Mouse (Mus musculus) midbrain, embryonic 15.5 days (tissue): Measurements from ENCODE around the gene Ch25h. TPM values are rescaled to one million over a fixed set of nuclear protein-coding genes. Genes with fewer than 3 reads are reported as not detected.

Source experiments
- ATAC-seq: fragments of 200-750 bp; cut with Nextera tagmentation; replicated peaks from 2 replicates; pipeline ENCODE4 v1.8.0; 2017; ENCODE audit warnings: moderate TSS enrichment
- H3K27ac ChIP-seq: fragments of 300-500 bp; sonication (generic); 2 replicates; pipeline ENCODE4 v1.5.1; 2015; ENCODE audit warnings: mild to moderate bottlenecking, inconsistent platforms
- H3K27me3 ChIP-seq: fragments of 300-500 bp; sonication (generic); replicated peaks from 2 replicates; pipeline ENCODE4 v1.6.1; 2015; ENCODE audit warnings: inconsistent platforms
- H3K36me3 ChIP-seq: fragments of 300-500 bp; sonication (generic); replicated peaks from 2 replicates; pipeline ENCODE4 v1.6.1; 2015; ENCODE audit warnings: inconsistent platforms
- H3K4me1 ChIP-seq: fragments of 300-500 bp; sonication (generic); 2 replicates; pipeline ENCODE4 v1.6.1; 2015; ENCODE audit warnings: inconsistent platforms
- H3K4me2 ChIP-seq: fragments of 300-500 bp; sonication (generic); 2 replicates; pipeline ENCODE4 v1.6.1; 2015; ENCODE audit warnings: inconsistent platforms, mild to moderate bottlenecking, moderate library complexity
- H3K4me3 ChIP-seq: fragments of 300-500 bp; sonication (generic); 2 replicates; pipeline ENCODE4 v1.5.1; 2015; ENCODE audit warnings: mild to moderate bottlenecking, inconsistent platforms
- H3K9ac ChIP-seq: fragments of 300-500 bp; sonication (generic); 2 replicates; pipeline ENCODE4 v1.6.1; 2015; ENCODE audit warnings: mild to moderate bottlenecking, inconsistent platforms
- H3K9me3 ChIP-seq: fragments of 300-500 bp; sonication (generic); 2 replicates; pipeline ENCODE4 v1.6.1; 2016; ENCODE audit warnings: inconsistent platforms
- WGBS: fragments of 180-500 bp; shearing (Covaris S2); methylation state at CpG from one replicate; pipeline ENCODE4 v1.1.7; 2015; ENCODE audit warnings: mixed read lengths; 5-methylcytosine and 5-hydroxymethylcytosine counted together
- polyA plus RNA-seq: library from polyadenylated mRNA; unstranded; fragments of >200 nt; fragmentation: Nextera tagmentation; extraction: Ambion mirVana; gene quantifications from 2 replicates; pipeline ENCODE4 v1.2.1, GENCODE M21; 2015

The Ch25h gene
- polyA plus RNA-seq, 1 experiment from 2014 or later = 0.75 TPM

DNA sequence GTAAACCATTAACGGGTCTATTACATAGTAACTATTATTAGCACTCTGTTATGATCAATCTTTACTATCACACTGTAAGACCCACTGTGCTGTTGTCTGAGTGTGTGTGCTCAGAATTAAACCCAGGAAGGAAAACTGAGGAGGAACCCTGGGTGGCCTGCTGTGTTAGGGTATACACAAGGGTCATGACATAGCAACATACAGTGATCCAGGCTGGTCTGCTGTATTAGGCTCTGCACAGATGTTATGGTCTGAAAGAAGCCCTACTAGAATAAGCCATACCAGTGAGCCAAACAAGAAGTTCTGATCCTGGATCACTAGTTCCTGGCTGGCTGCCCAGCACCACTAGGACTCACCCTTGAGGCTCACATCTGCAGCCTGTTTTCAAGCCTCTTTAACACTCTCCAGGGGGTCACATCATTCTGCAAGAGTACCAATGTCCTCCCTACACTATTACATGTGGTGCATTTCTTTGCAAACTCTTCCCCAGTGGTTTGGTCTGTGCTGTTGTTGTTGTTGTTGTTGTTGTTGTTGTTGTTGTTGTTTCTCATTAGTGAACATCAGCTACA lies 13.4 kb downstream of the Ch25h start:
- no peaks in the 10 kb centered on the region for H3K27me3 ChIP-seq
- no peak overlapping the region for H3K27ac ChIP-seq
- H3K4me3 ChIP-seq = no peak overlapping the region
- ATAC-seq = no peak
- no peak overlapping the region for H3K4me2 ChIP-seq
- 85% methylated on average over 1 of the region's 1 CpGs for WGBS
- H3K36me3 ChIP-seq = no peaks in the 10 kb centered on the region
- no peak overlapping the region for H3K9ac ChIP-seq
- H3K4me1 ChIP-seq = no peaks in the 10 kb centered on the region
- H3K9me3 ChIP-seq = no peaks in the 10 kb centered on the region

DNA sequence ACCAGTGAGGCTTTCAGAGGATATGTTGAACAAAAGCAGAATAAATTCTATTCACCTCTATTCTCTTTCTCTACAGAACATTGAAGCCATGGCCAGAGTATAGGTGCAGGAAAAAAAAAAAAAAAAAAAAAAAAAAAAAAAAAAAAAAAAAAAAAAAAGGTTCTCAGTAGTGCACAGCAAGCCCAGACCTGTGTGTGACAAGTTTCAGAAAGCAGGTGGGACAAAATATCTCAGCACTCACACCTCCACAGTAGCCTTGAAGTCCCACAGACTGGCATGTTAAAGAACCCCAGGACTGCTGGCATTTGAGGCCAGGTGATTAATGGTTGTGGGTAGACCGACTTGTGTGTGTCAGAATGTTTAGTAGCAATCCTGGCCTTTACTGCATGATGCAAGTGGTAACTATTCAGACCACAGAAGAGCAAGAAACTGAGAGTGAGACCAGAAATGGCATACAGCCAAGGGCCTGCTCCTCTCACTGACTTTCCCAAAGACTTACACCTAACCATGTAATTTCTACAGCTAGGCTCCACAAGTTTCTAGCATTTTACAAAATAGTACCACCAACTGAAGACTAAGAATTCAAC lies 24.1 kb downstream of the Ch25h start:
- Histone ChIP-seq H3K9me3 (no peaks in the 10 kb centered on the region), H3K27ac (no peak overlapping the region), H3K36me3 (no peaks in the 10 kb centered on the region), H3K4me1 (no peaks in the 10 kb centered on the region), H3K4me2 (no peak overlapping the region), H3K4me3 (no peak overlapping the region), H3K27me3 (no peaks in the 10 kb centered on the region), H3K9ac (no peak overlapping the region)
- ATAC-seq = no peak
- WGBS = 88% methylated on average over 1 of the region's 1 CpGs

DNA sequence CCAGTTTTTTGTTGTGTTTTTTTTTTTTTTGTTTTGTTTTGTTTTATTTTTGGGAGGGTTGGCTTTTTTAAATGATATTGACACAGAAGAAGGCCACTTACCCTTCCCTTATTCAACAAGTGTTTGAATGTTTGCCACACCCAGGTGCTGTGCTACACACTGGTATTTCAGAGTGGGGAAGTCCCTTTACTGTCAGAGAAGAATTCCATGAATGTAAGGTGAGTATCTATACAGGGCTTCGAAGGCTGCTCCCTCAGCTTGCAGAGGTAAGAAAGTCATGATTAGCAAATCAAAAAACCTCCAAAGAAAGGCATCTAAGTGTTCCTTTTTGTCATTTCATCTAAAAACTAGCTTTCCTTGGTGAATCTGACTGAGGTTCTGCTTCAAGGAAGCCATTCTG lies 26.1 kb downstream of the Ch25h start:
- H3K9ac ChIP-seq = no peak overlapping the region
- H3K9me3 ChIP-seq = no peaks in the 10 kb centered on the region
- no peak overlapping the region for H3K4me2 ChIP-seq
- H3K36me3 ChIP-seq = no peaks in the 10 kb centered on the region
- no peaks in the 10 kb centered on the region for H3K4me1 ChIP-seq
- H3K27ac ChIP-seq = no peak overlapping the region
- no peak overlapping the region for H3K4me3 ChIP-seq
- H3K27me3 ChIP-seq = no peaks in the 10 kb centered on the region
- ATAC-seq = no peak
- WGBS = 89% methylated on average over 1 of the region's 1 CpGs

DNA sequence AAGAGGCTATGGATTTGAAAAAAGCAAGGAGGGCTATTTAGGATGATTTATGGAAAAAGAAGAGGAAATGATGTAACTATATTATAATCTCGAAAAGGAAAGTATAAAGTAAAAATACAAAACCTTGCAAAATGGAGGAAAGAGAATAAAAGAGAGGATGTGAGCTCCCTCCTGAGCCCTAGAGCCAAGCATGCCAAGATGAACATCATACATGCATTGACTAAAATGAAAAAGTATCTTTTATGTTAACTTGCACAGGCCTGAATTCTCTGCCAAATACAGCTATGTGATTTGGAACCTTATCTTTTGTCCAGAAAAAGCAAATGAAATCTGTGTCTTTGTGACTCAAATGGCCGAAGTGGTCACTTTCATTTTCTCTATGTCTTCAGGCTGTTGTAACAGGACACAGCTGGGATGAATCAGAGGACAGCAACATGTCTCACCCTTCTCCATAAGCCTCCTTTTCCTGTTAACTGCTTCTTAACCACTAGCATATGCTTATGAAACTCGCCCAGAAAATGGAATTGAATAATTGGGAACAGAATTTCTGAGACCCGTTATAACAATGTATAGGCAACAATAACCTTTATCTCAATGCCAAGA lies 29.5 kb downstream of the Ch25h start:
- 76% methylated on average over 4 of the region's 4 CpGs for whole genome bisulfite sequencing
- Histone ChIP-seq H3K27me3 (no peaks in the 10 kb centered on the region), H3K4me2 (no peak overlapping the region), H3K9ac (no peak overlapping the region), H3K4me1 (no peaks in the 10 kb centered on the region), H3K27ac (no peak overlapping the region), H3K36me3 (no peaks in the 10 kb centered on the region), H3K9me3 (no peaks in the 10 kb centered on the region), H3K4me3 (no peak overlapping the region)
- no peak for ATAC-seq

DNA sequence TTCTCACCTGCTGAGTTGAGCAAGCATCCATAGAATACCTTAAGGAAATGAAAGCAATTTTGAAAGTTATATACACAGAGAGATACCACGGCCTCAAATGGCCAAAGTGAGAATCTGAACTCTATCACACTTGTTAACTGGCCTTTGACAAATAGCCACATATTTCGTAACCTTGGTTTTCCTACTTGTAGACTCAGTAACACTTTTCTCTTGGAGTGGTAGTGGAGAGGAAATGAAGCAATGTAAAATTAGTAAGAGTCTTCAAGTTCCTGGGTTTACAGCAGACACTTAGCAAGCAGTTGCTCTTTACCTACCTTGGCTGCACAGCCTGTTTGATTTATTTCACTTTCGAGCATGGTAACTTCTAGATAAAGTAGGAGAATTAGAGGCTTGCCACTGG lies 30.2 kb downstream of the Ch25h start:
- no peak for ATAC-seq
- WGBS = 90% methylated on average over 3 of the region's 3 CpGs
- H3K9ac ChIP-seq = no peak overlapping the region
- H3K9me3 ChIP-seq = no peaks in the 10 kb centered on the region
- H3K4me3 ChIP-seq = no peak overlapping the region
- no peak overlapping the region for H3K4me2 ChIP-seq
- H3K4me1 ChIP-seq = no peaks in the 10 kb centered on the region
- no peak overlapping the region for H3K27ac ChIP-seq
- no peaks in the 10 kb centered on the region for H3K27me3 ChIP-seq
- no peaks in the 10 kb centered on the region for H3K36me3 ChIP-seq

DNA sequence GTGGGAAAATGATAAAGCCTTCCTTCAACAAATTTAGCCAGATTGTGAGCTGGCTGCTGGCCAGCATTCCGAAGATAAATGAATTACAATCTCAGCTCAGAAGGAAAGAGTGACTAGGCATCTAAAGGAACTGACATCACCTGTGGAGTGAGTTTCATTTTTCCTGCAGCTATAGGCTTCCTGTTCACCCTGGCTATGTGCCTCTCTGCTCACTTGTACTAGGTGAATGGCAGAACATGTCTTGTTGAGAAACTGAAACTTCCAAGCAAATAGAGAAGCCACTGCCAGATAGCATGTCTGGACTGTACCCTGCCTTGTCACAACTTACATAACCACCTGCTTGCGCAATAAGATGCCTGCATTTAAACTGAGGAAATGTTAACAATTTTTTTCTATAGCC lies 33.0 kb downstream of the Ch25h start:
- no peaks in the 10 kb centered on the region for H3K4me1 ChIP-seq
- no peaks in the 10 kb centered on the region for H3K9me3 ChIP-seq
- H3K9ac ChIP-seq = no peak overlapping the region
- 88% methylated on average over 2 of the region's 2 CpGs for WGBS
- H3K36me3 ChIP-seq = no peaks in the 10 kb centered on the region
- no peak overlapping the region for H3K4me2 ChIP-seq
- H3K4me3 ChIP-seq = no peak overlapping the region
- no peak for ATAC-seq
- H3K27me3 ChIP-seq = no peaks in the 10 kb centered on the region
- no peak overlapping the region for H3K27ac ChIP-seq

DNA sequence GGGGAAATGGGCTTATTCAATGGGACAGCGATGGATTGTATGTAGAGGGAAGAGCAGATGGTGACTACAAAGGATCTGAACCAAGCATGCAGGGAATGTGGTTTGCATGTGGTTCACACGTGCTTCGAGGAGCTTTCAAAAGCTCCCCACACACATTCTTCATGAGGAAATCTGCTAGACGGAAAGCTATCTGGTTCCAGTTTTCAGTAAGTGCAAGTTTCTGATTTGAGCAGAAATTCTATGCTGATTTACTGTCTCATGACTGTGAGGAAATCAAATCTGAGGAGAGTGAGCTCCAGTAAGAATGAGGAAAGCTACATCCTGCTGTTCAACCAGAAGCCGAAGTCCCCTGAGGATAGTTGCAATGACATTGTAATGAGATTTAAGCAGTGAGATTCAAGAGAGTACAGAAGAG lies 39.8 kb downstream of the Ch25h start:
- Histone ChIP-seq H3K27me3 (no peaks in the 10 kb centered on the region), H3K9ac (no peak overlapping the region), H3K4me3 (no peak overlapping the region), H3K4me2 (no peak overlapping the region), H3K27ac (no peak overlapping the region), H3K36me3 (no peaks in the 10 kb centered on the region), H3K4me1 (no peaks in the 10 kb centered on the region), H3K9me3 (no peaks in the 10 kb centered on the region)
- 64% methylated on average over 5 of the region's 5 CpGs for WGBS
- no peak for ATAC-seq

DNA sequence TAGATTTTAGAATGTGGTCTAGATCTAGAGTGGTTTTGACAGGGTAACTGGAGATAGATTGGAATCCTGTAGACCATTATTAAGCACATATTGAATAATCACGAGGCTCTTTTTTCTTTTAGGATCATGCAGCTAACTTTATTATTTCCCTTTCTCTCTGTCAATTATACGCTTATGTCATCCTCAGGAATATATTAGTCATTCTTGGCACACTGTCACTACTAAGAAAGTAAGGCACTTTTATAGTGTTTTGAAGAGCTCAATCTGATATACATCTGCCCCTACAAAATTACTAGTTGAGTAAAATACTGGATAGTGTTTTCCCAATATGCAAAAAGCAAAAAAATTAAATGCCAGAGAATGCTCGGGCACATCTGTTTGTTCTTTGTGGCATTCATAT lies 43.6 kb downstream of the Ch25h start:
- no peak for ATAC-seq
- H3K9ac ChIP-seq = no peak overlapping the region
- no peaks in the 10 kb centered on the region for H3K36me3 ChIP-seq
- no peak overlapping the region for H3K27ac ChIP-seq
- H3K4me2 ChIP-seq = no peak overlapping the region
- H3K9me3 ChIP-seq = no peaks in the 10 kb centered on the region
- 89% methylated on average over 3 of the region's 3 CpGs for WGBS
- no peak overlapping the region for H3K4me3 ChIP-seq
- no peaks in the 10 kb centered on the region for H3K4me1 ChIP-seq
- H3K27me3 ChIP-seq = no peaks in the 10 kb centered on the region

DNA sequence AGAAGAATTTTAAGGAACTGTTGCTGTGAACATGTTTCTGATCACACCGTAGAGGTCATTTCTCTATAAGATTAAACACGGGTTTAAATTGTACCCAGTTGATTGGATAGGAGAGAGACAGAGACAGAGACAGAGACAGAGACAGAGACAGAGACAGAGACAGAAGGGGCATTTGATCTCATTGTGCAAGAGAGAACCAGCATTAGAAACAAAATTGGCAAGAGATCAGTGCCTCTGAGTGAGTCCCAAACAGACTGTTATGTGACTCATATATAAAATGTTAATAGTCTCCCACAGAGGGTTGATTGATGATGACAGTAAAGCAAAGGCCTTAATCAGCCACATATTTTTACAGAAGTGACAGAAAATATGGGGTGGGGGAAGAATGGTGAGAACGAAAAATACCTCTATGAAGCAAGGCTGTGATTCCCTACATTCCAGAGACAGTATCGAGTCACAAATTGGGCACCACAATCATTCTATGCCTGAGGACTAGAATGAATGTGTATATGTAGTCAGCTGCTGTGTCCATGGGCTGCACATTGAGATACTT lies 51.1 kb downstream of the Ch25h start:
- no peak overlapping the region for H3K4me3 ChIP-seq
- no peak overlapping the region for H3K27ac ChIP-seq
- no peak overlapping the region for H3K4me2 ChIP-seq
- ATAC-seq = no peak
- H3K4me1 ChIP-seq = no peaks in the 10 kb centered on the region
- H3K36me3 ChIP-seq = no peaks in the 10 kb centered on the region
- H3K9me3 ChIP-seq = no peaks in the 10 kb centered on the region
- 92% methylated on average over 4 of the region's 4 CpGs for WGBS
- H3K27me3 ChIP-seq = no peaks in the 10 kb centered on the region
- no peak overlapping the region for H3K9ac ChIP-seq

Other genes starting within 250 kb of the Ch25h start
- 12.0 and 13.4 TPM in 2 replicates for gene Acta2, start 219.6 kb downstream of the Ch25h start, polyA plus RNA-seq
- 0.44 and 1.0 TPM in 2 replicates for gene Fas, start 184.5 kb downstream of the Ch25h start, polyA plus RNA-seq
- 22.8 and 24.0 TPM in 2 replicates for gene Lipa, start 52.3 kb upstream of the Ch25h start, polyA plus RNA-seq
- gene Ifit2, start 75.5 kb upstream of the Ch25h start, polyA plus RNA-seq = 6.8 and 7.2 TPM in 2 replicates
- 1.9 and 3.5 TPM in 2 replicates for gene Ifit3, start 108.4 kb upstream of the Ch25h start, polyA plus RNA-seq
- 0.97 and 1.0 TPM in 2 replicates for gene Ifit1bl1, start 126.8 kb upstream of the Ch25h start, polyA plus RNA-seq
- gene Ifit3b, start 132.8 kb upstream of the Ch25h start, polyA plus RNA-seq = 0.26 and 0.37 TPM in 2 replicates
- gene Ifit1bl2, start 165.6 kb upstream of the Ch25h start, polyA plus RNA-seq = 0.23 and 0.49 TPM in 2 replicates
- gene Ifit1, start 165.7 kb upstream of the Ch25h start, polyA plus RNA-seq = 0.46 and 0.78 TPM in 2 replicates